Mouse (Mus musculus) E14TG2a.4 (cell line): ENCODE results near the gene Bmper.

Source experiments
- CTCF ChIP-seq: conservative IDR thresholded peaks from 2 replicates; pipeline ENCODE4 v1.5.1; 2014; ENCODE audit warnings: low read length
- NANOG ChIP-seq: IDR thresholded peaks from 2 replicates; pipeline ENCODE4 v1.6.1; 2014; ENCODE audit warnings: borderline replicate concordance, low read length, mixed read lengths
- POU5F1 ChIP-seq: IDR thresholded peaks from 2 replicates; pipeline ENCODE4 v1.6.1; 2014; ENCODE audit warnings: low read length, borderline replicate concordance

DNA sequence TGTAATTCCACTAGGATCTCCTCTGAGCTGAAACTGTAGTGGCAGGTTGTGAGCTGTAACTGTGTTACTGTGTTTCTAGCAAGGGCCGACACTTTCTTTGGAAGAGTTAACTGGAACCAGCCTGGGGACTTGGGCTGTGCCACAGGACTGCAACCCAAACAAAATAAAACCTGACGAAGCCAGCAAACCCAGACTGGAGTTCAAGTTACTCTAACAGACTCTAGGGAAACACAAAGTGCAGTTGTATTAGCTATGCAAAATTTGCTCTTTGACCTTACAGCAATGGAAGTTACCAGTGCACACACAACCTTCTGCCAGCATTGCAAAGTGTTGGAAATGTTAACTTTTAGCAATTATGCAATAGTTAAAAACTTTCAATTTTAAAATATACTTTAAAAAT, 140.3 kb downstream of the Bmper start:
- TF ChIP-seq CTCF (no peak), POU5F1 (no peak), NANOG (no peak)
